Mouse (Mus musculus) forebrain, embryonic 15.5 days (tissue): ENCODE results near the gene Dpagt1. TPM values are rescaled to one million over a fixed set of nuclear protein-coding genes. Genes with fewer than 3 reads are reported as not detected.
"Not testable (repeated sequence)": the region's sequence is repeated elsewhere in the genome, so short reads cannot be mapped to it uniquely, and the experiment has no call there.

Source experiments
- ATAC-seq: fragments of 200-750 bp; cut with Nextera tagmentation; replicated peaks from 2 replicates; pipeline ENCODE4 v1.8.0; 2017; ENCODE audit warnings: mild to moderate bottlenecking, moderate TSS enrichment, moderate library complexity
- H3K27ac ChIP-seq: fragments of 300-500 bp; sonication (generic); replicated peaks from 2 replicates; pipeline ENCODE4 v1.5.1; 2015; ENCODE audit warnings: mild to moderate bottlenecking, inconsistent platforms
- H3K27me3 ChIP-seq: fragments of 300-500 bp; sonication (generic); 2 replicates; pipeline ENCODE4 v1.6.1; 2015; ENCODE audit warnings: inconsistent platforms
- H3K36me3 ChIP-seq: fragments of 300-500 bp; sonication (generic); 2 replicates; pipeline ENCODE4 v1.6.1; 2015; ENCODE audit warnings: mild to moderate bottlenecking, inconsistent platforms
- H3K4me1 ChIP-seq: fragments of 300-500 bp; sonication (generic); 2 replicates; pipeline ENCODE4 v1.6.1; 2015; ENCODE audit warnings: inconsistent platforms
- H3K4me2 ChIP-seq: fragments of 300-500 bp; sonication (generic); replicated peaks from 2 replicates; pipeline ENCODE4 v1.6.1; 2015; ENCODE audit warnings: mild to moderate bottlenecking, inconsistent platforms
- H3K4me3 ChIP-seq: fragments of 300-500 bp; sonication (generic); 2 replicates; pipeline ENCODE4 v1.5.1; 2015; ENCODE audit warnings: mild to moderate bottlenecking, inconsistent platforms
- H3K9ac ChIP-seq: fragments of 300-500 bp; sonication (generic); replicated peaks from 2 replicates; pipeline ENCODE4 v1.6.1; 2015; ENCODE audit warnings: mild to moderate bottlenecking, inconsistent platforms
- H3K9me3 ChIP-seq: fragments of 300-500 bp; sonication (generic); 2 replicates; pipeline ENCODE4 v1.6.1; 2016; ENCODE audit warnings: inconsistent platforms
- WGBS: fragments of 180-500 bp; shearing (Covaris S2); methylation state at CpG from one replicate; pipeline ENCODE4 v1.1.7; 2015; ENCODE audit warnings: mixed read lengths; 5-methylcytosine and 5-hydroxymethylcytosine counted together
- polyA plus RNA-seq: library from polyadenylated mRNA; unstranded; fragments of >200 nt; fragmentation: Nextera tagmentation; extraction: Ambion mirVana; gene quantifications from 2 replicates; pipeline ENCODE4 v1.2.1, GENCODE M21; 2015

Dpagt1 gene
- polyA plus RNA-seq, 1 experiment from 2014 or later, result 32.5 TPM

- WGBS, result under 1% methylated on average over 67 of the region's 67 CpGs
- peak within 1 kb of the TSS; percentile 73 for H3K4me3 ChIP-seq
- no peaks in the 10 kb centered on the region for H3K27me3 ChIP-seq
- no peaks in the 10 kb centered on the region for H3K9me3 ChIP-seq
- H3K27ac ChIP-seq, result peak within 1 kb of the TSS; percentile 78
- H3K4me2 ChIP-seq, result peak within 1 kb of the TSS; percentile 86
- H3K4me1 ChIP-seq, result peaks cover 36% of the 10 kb centered on the region
- peak; percentile 98 for ATAC-seq
- peaks cover 10% of the 10 kb centered on the region; the same call in 1 of the 2 replicates for H3K36me3 ChIP-seq
- H3K9ac ChIP-seq, result peak within 1 kb of the TSS; percentile 84
Observed at GRCm38 (mm10) chr9:44319887-44320798, 5.7 kb upstream of the Dpagt1 start, which contains the start of gene C2cd2l. Gene C2cd2l (minus strand): TSS chr9:44320285.

GRCm38 (mm10) chr9:44320799-44321133 is 5.1 kb upstream of the Dpagt1 start:
- peak overlapping the region; percentile 76 for H3K27ac ChIP-seq
- peak overlapping the region; percentile 84 for H3K9ac ChIP-seq
- WGBS, result 19% methylated on average over 6 of the region's 6 CpGs
- H3K4me3 ChIP-seq, result peak overlapping the region; percentile 73
- H3K4me2 ChIP-seq, result peak overlapping the region; percentile 86
- H3K4me1 ChIP-seq, result peaks cover 38% of the 10 kb centered on the region
- no peaks in the 10 kb centered on the region for H3K9me3 ChIP-seq
- peak; percentile 17 for ATAC-seq
- H3K27me3 ChIP-seq, result no peaks in the 10 kb centered on the region
- peaks cover 4% of the 10 kb centered on the region; the same call in 1 of the 2 replicates for H3K36me3 ChIP-seq

GRCm38 (mm10) chr9:44323656-44324055 is 2.2 kb upstream of the Dpagt1 start:
- H3K27me3 ChIP-seq, H3K4me2 ChIP-seq, H3K9me3 ChIP-seq, H3K27ac ChIP-seq, H3K9ac ChIP-seq, ATAC-seq, H3K36me3 ChIP-seq, H3K4me3 ChIP-seq: not testable (repeated sequence)
- H3K4me1 ChIP-seq, result peaks cover 34% of the 10 kb centered on the region
- WGBS, result 77% methylated on average over 4 of the region's 4 CpGs

GRCm38 (mm10) chr9:44324147-44324546 is 1.7 kb upstream of the Dpagt1 start:
- Histone ChIP-seq H3K4me2 (no peak overlapping the region), H3K4me3 (no peak overlapping the region), H3K27ac (no peak overlapping the region), H3K9me3 (no peaks in the 10 kb centered on the region), H3K36me3 (peaks cover 4% of the 10 kb centered on the region; the same call in 1 of the 2 replicates), H3K4me1 (peaks cover 29% of the 10 kb centered on the region), H3K27me3 (no peaks in the 10 kb centered on the region), H3K9ac (no peak overlapping the region)
- 83% methylated on average over 6 of the region's 6 CpGs for WGBS
- no peak for ATAC-seq

GRCm38 (mm10) chr9:44325032-44325767 is 619 bp upstream of the Dpagt1 start:
- not testable (repeated sequence) for ATAC-seq, H3K27me3 ChIP-seq, H3K9ac ChIP-seq, H3K9me3 ChIP-seq, H3K36me3 ChIP-seq
- H3K27ac ChIP-seq, result peak overlapping the region; percentile 87
- WGBS, result 64% methylated on average over 7 of the region's 8 CpGs
- H3K4me2 ChIP-seq, result peak overlapping the region; percentile 74
- peaks cover 26% of the 10 kb centered on the region for H3K4me1 ChIP-seq
- peak overlapping the region; percentile 83; the same call in 1 of the 2 replicates for H3K4me3 ChIP-seq

- WGBS, result under 1% methylated on average over 38 of the region's 38 CpGs
Observed at GRCm38 (mm10) chr9:44326371-44327063, 698 bp downstream of the Dpagt1 start.

GRCm38 (mm10) chr9:44327064-44327711 is 1.4 kb downstream of the Dpagt1 start:
- Histone ChIP-seq H3K27ac (peak overlapping the region; percentile 87), H3K9ac (peak overlapping the region; percentile 84), H3K4me2 (peak overlapping the region; percentile 74), H3K36me3 (peaks cover 24% of the 10 kb centered on the region), H3K27me3 (no peaks in the 10 kb centered on the region), H3K4me1 (peaks cover 17% of the 10 kb centered on the region), H3K4me3 (peak overlapping the region; percentile 83), H3K9me3 (no peaks in the 10 kb centered on the region)
- WGBS, result 2% methylated on average over 22 of the region's 22 CpGs
- ATAC-seq, result peak; percentile 17

More at GRCm38 (mm10) chr9:44326371-44327063, 698 bp downstream of the Dpagt1 start:
- no peaks in the 10 kb centered on the region for H3K27me3 ChIP-seq
- H3K9ac ChIP-seq, result peak overlapping the region; percentile 84
- ATAC-seq, result peak; percentile 93
- peak overlapping the region; percentile 83 for H3K4me3 ChIP-seq
- H3K4me1 ChIP-seq, result peaks cover 17% of the 10 kb centered on the region
- H3K27ac ChIP-seq, result peak overlapping the region; percentile 87
- peaks cover 19% of the 10 kb centered on the region for H3K36me3 ChIP-seq
- no peaks in the 10 kb centered on the region for H3K9me3 ChIP-seq
- peak overlapping the region; percentile 74 for H3K4me2 ChIP-seq

GRCm38 (mm10) chr9:44327926-44328325 is 2.1 kb downstream of the Dpagt1 start:
- Histone ChIP-seq H3K36me3 (peaks cover 31% of the 10 kb centered on the region), H3K4me1 (peaks cover 17% of the 10 kb centered on the region), H3K9me3 (no peaks in the 10 kb centered on the region), H3K4me3 (peak overlapping the region; percentile 83), H3K27me3 (no peaks in the 10 kb centered on the region), H3K27ac (no peak overlapping the region), H3K9ac (peak overlapping the region; percentile 84), H3K4me2 (peak overlapping the region; percentile 74)
- WGBS, result 91% methylated on average over 5 of the region's 5 CpGs
- ATAC-seq, result no peak

- ATAC-seq, result no peak
- Histone ChIP-seq H3K27ac (no peak overlapping the region), H3K9ac (no peak overlapping the region), H3K36me3 (peaks cover 42% of the 10 kb centered on the region), H3K27me3 (no peaks in the 10 kb centered on the region), H3K4me3 (no peak overlapping the region), H3K4me1 (peaks cover 19% of the 10 kb centered on the region), H3K9me3 (no peaks in the 10 kb centered on the region), H3K4me2 (no peak overlapping the region)
- WGBS, result 89% methylated on average over 6 of the region's 6 CpGs
Observed at GRCm38 (mm10) chr9:44330736-44331135, 4.9 kb downstream of the Dpagt1 start.

- ATAC-seq, result no peak
- Histone ChIP-seq H3K4me2 (no peak overlapping the region), H3K27me3 (no peaks in the 10 kb centered on the region), H3K27ac (no peak overlapping the region), H3K36me3 (peaks cover 44% of the 10 kb centered on the region), H3K4me1 (peaks cover 26% of the 10 kb centered on the region), H3K9me3 (no peaks in the 10 kb centered on the region), H3K4me3 (no peak overlapping the region), H3K9ac (no peak overlapping the region)
- WGBS, result 95% methylated on average over 13 of the region's 13 CpGs
Observed at GRCm38 (mm10) chr9:44332918-44333638, 7.3 kb downstream of the Dpagt1 start.
